Mouse (Mus musculus): ENCODE data around the gene Pole4.

Gene Pole4

DNA sequence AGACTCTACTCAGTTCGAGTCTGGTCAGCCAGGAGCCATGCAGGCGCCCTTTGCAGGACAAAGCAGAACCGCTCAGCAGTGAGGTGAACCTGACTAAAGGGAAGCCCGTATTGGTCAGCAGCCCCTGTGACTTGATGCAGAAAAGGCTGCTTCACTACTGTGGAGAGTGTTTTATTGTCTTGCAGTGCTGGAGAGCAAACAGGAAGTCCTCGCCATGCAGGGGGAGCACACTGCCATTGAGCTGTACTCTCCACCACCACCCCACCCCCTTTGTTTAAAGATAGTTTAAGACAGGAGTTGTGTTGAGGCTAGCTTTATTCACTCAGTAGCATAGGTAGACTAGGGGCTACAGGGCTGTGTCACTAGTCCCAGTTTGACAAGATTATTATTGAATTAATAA lies at the start of gene Pole4:
Pole4 (minus strand) TSS at position 145 of the 400 bp plus-strand sequence.
- no peak for DNase-seq (ENCODE audit: low spot score in 2 of 2)

- DNase-seq (ENCODE audit: low spot score in 2 of 2): no peak
Measured at GRCm38 (mm10) chr6:82754769-82755168, 49.6 kb upstream of the Pole4 start.

DNA sequence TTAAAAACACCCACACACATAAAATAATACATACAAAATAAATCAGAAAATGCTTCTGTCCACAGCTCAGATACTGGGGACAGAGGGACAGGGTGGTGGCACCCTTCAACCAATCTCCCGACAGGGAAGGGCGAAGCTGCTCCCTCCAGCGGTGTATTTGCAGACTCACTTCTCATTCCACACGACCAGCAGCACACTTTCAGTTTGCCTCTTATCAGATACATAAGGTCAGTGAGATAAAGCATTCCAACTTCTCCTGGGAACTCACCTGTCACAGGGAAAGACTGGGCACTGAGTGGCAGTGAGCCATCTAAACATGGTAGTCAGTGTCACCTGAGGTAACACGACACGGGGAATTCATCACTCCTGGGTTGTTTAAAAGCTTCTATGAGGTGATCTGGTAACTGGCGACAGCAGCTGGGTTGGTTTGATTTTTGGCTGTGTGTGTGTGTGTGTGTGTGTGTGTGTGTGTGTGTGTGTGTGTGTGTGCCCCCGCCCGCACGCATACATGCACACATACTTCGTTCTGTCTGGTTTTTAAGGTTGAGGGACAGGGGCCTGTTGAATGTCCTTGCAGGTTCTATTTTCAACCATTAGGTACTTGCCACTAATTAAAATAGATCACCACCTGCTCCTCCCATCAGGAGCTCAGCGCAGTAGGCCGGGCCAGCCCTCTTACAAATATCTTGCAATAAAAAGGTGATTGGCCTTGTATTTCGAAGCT lies 48.6 kb upstream of the Pole4 start:
- no peak for DNase-seq (ENCODE audit: low spot score in 2 of 2)

GRCm38 (mm10) chr6:82753061-82753460 lies 47.9 kb upstream of the Pole4 start:
- DNase-seq (ENCODE audit: low spot score in 2 of 2): no peak

GRCm38 (mm10) chr6:82751791-82752190 lies 46.6 kb upstream of the Pole4 start:
- no peak for DNase-seq (ENCODE audit: low spot score in 2 of 2)

DNA sequence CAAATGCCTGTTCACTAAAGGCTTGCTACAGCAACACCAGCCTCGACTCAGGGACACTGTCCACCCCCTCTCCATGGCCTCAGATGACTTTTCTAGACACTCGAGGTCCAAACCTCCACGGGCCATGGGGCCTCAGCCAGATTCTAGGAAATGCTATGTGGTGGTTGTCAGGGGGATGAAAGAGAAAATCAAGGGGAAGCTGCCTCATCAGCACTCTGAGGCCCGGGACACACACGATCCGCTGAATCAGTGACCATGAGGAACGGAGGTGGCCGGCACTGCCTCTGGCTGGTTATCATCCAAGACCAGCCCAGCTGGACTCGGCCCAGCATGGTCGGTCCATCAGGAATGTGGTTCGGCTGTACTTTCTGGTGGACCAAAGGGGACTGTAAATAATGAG lies 45.9 kb upstream of the Pole4 start:
- no peak for DNase-seq (ENCODE audit: low spot score in 2 of 2)

DNA sequence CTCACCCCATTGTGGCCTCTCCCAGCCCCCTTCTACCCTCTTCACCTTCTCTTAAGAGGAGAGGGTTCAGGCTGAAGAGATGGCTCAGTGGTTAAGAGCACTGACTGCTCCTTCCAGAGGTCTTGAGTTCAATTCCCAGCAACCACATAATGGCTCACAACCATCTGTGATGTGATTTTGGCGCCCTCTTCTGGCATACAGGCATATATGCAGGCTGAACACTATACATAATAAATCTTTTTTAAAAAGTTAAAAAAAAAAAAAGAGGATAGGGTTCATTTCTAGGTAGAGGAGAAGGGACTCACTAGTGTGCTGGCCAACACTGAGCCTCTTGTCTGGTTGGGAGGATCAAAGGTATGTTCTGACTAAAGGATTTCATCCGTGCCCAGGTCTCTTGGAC lies 44.9 kb upstream of the Pole4 start:
- DNase-seq (ENCODE audit: low spot score in 2 of 2): no peak

GRCm38 (mm10) chr6:82748106-82748672 lies 43.0 kb upstream of the Pole4 start:
- no peak for DNase-seq (ENCODE audit: low spot score in 2 of 2)

DNA sequence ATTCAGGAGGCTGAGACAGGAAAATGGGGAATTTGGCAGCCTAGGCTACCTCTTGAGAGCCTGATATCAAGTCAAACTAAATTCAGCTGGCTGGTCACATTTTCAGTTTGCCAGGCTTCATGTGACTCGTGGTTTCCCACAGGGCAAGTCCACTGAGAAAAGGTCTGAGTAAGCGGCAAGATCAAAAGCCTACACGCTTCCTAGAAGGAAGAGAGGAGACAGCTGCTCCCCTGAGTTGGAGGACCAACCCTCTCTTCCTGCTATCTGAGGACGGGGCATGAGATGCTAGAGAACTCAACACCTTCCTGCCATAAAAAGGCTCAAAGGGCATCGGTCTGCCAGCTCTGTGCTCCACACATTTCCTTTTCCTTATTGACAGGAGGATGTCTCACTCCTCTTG lies 41.9 kb upstream of the Pole4 start:
- no peak for DNase-seq (ENCODE audit: low spot score in 2 of 2)

DNA sequence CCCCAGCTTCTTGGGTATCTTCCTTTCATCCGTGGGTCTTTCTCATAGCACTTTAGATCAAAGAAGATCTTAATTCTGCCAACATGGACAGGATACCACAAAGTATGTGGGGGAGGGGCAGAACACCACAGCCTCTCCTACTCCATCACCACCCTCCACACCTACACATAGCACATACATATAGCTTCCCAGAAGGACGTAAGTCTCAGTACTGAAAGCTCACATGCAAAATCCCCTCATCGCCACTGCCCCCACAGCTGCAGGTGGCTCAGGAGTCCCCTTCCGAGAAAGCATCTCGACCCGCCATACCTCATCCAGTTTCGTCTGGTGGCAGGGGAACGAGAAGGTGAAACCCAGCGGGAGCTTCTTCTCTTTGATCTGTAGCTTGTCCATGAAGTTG lies 39.4 kb upstream of the Pole4 start:
- DNase-seq (ENCODE audit: low spot score in 2 of 2): no peak

DNA sequence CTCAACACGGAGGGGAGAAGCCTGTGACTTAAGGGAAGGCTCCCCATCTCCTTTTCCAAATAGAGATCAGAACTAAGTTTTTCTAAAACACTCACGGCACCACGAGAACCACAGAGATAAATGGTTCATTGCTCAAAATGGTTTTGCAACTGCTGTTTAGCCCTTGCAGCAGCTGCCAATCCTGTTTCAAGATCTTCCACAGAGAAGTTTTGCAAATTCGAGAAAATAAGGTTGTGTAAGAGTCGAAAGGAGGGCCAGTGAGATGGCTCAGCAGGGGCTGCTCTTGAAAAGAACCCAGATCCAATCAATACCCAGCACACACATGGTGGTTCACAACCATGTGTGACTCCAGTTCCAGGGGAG lies 36.3 kb upstream of the Pole4 start:
- DNase-seq (ENCODE audit: low spot score in 2 of 2): no peak

DNA sequence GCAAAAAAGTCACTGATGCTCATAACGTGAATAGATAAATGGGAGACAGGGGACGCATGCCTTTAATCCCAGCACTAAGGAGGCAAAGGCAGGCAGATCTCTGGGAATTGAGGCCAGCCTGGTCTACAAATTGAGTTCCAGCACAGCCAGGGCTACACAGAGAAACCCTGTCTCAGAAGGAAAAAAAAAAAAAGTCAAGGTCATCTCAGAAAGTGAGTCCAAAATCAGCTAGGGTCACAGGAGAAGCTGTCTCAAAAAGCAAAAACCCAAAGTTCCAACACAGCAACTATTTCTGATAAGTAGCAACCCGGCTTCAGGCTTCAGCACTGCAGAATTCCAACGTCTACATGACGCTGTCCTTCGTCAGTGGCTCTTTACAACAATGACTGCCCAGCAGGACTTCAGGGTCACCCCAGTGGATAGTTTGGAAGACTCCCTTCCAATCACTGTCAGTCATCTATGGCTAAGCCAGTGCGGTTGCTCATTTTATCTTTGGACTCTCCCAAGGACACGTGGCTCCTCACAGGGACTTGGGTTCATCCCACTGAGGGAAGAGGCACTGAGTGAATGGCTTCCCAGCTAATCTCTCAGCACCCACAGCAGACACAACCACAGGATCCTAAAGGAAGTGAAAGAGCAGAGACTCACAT lies 35.8 kb upstream of the Pole4 start:
- no peak for DNase-seq (ENCODE audit: low spot score in 2 of 2)

DNA sequence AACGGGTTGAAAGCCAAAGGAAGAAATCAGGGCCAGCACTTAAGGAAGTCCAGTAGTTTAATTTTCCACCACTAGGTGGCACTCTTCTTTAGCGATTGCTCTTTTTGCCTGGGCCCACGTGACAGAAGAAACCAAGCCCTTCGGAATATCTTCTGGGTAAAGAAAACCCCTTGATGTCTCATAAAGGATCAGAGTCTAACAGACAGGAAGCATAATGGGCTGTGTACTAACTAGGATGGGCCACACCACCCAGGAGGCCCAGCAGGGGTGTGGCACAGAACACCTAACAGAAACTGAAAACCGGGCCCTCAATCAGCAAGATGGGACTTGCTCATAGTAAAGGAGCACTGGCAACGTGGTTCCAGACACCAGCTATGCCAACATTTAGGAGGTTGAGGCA lies 35.1 kb upstream of the Pole4 start:
- peak; percentile 22 to 73 for DNase-seq (ENCODE audit: low spot score in 2 of 2)

GRCm38 (mm10) chr6:82737634-82738540 lies 32.7 kb upstream of the Pole4 start:
- no peak for DNase-seq (ENCODE audit: low spot score in 2 of 2)

DNA sequence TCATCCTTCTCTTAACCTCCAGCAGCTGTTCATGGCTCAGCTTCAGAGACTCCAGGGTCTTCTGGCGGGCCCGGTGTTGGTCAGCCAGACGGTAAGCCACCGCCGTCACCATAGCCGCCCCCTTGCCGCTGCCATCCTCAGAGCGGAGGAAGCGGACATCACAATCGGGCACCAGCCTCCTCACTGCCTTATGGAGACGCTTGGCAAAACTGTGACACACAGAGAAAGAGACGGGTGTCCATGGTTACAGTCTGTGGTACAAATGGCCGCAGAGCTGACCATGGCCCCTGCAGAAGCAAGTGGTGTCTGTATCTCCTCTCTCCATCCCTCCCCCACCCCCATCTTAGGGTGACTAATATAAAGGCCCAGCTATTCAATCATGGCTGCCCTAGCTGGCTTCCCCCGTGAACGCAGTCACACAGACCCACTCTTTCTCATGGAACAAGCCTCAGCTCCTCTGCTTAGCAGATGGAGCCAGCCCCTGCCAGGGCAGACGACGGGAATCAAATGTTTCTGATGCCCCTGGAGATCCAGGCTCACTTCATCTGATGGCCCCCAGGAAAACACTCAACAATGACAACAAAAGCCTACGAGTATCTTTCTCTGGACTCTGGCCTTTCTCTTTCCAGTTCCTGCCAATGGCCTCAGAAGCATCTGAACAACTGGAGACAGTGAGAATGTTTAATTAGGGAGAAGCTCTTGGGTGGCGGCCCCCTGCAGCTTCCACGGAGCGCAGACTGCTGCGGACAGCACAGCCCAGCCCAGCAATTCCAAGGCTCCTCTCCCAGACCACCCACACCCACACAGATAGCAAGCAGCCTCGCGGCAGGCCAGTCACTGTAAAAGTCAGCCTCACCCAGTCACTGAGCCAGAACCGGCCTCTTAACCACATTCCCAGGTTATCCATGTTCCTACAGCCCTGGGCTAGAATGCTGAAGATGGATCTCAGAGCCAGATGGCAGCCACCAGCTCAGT lies 31.7 kb upstream of the Pole4 start:
- DNase-seq (ENCODE audit: low spot score in 2 of 2): peak in 1 of 2 experiments; percentile 24

GRCm38 (mm10) chr6:82735347-82735746 lies 30.2 kb upstream of the Pole4 start:
- peak in 1 of 2 experiments; percentile 16 for DNase-seq (ENCODE audit: low spot score in 2 of 2)

- DNase-seq (ENCODE audit: low spot score in 2 of 2): no peak
Measured at GRCm38 (mm10) chr6:82728635-82729034, 23.5 kb upstream of the Pole4 start.

DNA sequence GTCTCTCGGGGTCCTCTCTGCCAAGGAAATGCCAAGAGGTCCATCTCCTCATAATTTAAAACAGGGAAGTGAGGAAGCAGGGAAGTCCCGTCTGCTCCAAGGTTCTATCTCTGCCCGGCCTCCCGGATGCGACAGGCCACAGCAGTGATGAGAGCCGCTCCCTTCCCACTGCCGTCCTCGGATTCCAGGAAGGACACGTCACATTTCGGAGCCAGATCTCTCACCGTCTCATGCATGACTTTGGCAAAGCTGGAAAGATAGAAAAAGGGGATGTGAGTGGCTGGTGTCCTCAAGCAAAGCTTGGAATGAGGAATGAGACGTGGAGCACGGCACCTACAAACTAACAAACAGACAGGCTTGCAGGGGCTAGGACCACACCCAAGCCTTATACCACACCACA lies 22.0 kb upstream of the Pole4 start:
- no peak for DNase-seq (ENCODE audit: low spot score in 2 of 2)

DNA sequence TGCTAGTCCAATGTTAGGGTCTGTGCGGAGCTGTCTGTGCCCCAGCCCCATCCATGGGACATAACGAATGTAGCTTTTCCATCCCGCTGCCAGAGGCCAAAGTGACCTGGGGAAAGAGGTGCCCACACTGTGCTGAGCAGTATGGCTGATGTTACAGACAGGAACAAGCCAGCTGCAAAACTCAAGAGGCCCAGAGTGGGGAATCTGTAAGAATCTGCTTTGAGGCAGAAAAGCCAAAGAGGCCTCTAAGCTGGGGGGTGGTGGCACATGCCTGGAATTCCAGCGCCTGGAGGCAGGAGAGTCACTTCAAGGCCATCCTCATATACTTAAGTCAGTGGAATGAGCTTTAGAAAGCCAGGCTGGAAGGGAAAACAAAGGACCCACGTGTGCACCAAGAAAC lies 18.2 kb upstream of the Pole4 start:
- no peak for DNase-seq (ENCODE audit: low spot score in 2 of 2)

- no peak for DNase-seq (ENCODE audit: low spot score in 2 of 2)
Measured at GRCm38 (mm10) chr6:82716126-82716525, 11.0 kb upstream of the Pole4 start.

DNA sequence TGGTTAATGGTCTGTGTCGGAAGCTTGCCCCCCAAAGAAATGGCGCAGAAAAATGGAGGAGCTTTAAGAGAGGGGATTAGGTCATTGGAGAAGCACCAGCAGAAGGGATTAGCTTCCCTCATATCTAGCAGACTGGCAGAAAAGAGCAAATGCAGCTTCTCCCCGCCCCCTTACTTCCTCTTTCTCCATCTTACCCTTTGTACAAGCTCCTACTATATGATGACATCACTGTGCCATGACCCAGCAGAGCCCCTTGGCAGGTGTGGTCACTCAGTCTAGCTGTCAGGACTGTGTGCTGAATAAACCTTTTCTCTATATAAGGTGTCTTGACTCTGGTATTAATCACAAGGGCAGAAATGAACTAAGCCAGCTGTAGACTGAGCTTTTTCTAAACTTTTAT lies 10.5 kb upstream of the Pole4 start:
- DNase-seq (ENCODE audit: low spot score in 2 of 2): no peak
